Comparison of ENCODE assay signal across 21 mouse cellular contexts in genomic region chr17:23703301-23703700, GRCm38 (mm10). TPM values are rescaled to one million over a fixed set of nuclear protein-coding genes. Genes with fewer than 3 reads are reported as not detected.
DNase-seq lines count a peak whose midpoint lies in the region.
"Had no signal": no experiment of that assay in that cellular context is flagged by ENCODE, and none has a peak within 500 bp of the region (broad histone marks: within the 10 kb centered on the region; RNA-seq: fewer than 3 reads in every experiment).

No protein-coding gene starts in this region.

- intact Hi-C loops in left cerebral cortex, postnatal 36 days (cut with DNase I), result loop anchor here (5.0 kb wide), 1 partner anchor 136 kb away; no protein-coding TSS in a partner anchor

- DNase-seq in left cerebral cortex, postnatal 36 days (ENCODE audit: low spot score in 2 of 2), result peak; percentile 16 to 30
- DNase-seq in left cerebral cortex, adult 8-10 months (ENCODE audit: low spot score in 2 of 2), result no peak
- DNase-seq in right cerebral cortex, adult 18-20 months, result peak; percentile 28
- no peak for DNase-seq in right cerebral cortex, postnatal 25 days
- peak; percentile 47 for DNase-seq in brain, adult 2 months (ENCODE audit: low read depth, low spot score)
- no peak for DNase-seq in thymus, postnatal 36 days
- DNase-seq: adrenal gland, adult 8-10 months; adrenal gland, postnatal 14 days; adrenal gland, postnatal 36 days; B cell, adult 2 months; cerebellum, adult 11 months; cerebellum, adult 18-20 months; cerebellum, adult 8-10 months; cerebellum, adult 9-11 months; cerebellum, postnatal 14 days; cerebellum, postnatal 36 days; embryo, embryonic 11 days had no signal

RNA-seq across cellular contexts. Expression of gene 1520401A03Rik, which starts 19.3 kb away (rescaled TPM):
- total RNA-seq in left cerebral cortex, postnatal 36 days (2021), result under 1 TPM in 1 of 2 experiments, not detected in 1; 0.10 TPM
- total RNA-seq in left cerebral cortex, adult 8-10 months (2022), result under 1 TPM in 3 of 4 experiments, not detected in 1; 0.11 to 0.57 (median 0.19) TPM
- total RNA-seq: common myeloid progenitor, adult 5-6 weeks had no signal

RNA-seq across cellular contexts. Expression of gene Cldn9, which starts 19.5 kb away (rescaled TPM):
- under 1 TPM in 1 of 2 experiments, not detected in 1; 0.30 TPM for total RNA-seq in left cerebral cortex, postnatal 36 days (2021)
- under 1 TPM in 2 of 4 experiments, not detected in 2; 0.23 to 0.63 TPM for total RNA-seq in left cerebral cortex, adult 8-10 months (2022)
- total RNA-seq: adrenal gland, adult 18-20 months; adrenal gland, postnatal 14 days; adrenal gland, postnatal 36 days; CH12.LX; common myeloid progenitor, adult 5-6 weeks; G1E had no signal

RNA-seq across cellular contexts. Expression of gene Pkmyt1, which starts 22.8 kb away (rescaled TPM):
- total RNA-seq in left cerebral cortex, postnatal 36 days (2021), result 1 to 10 TPM; 4.1 to 4.7 TPM
- total RNA-seq in left cerebral cortex, adult 8-10 months (2022), result 1 to 10 TPM; 4.6 to 6.4 (median 5.5) TPM

RNA-seq across cellular contexts. Expression of gene Cldn6, which starts 24.3 kb away (rescaled TPM):
- not detected for total RNA-seq in left cerebral cortex, postnatal 36 days (2021)
- under 1 TPM in 1 of 4 experiments, not detected in 3; 0.34 TPM for total RNA-seq in left cerebral cortex, adult 8-10 months (2022)
- total RNA-seq: adrenal gland, adult 18-20 months; adrenal gland, adult 8-10 months; adrenal gland, postnatal 36 days; CH12.LX; common myeloid progenitor, adult 5-6 weeks; G1E had no signal

RNA-seq across cellular contexts. Expression of gene Tnfrsf12a, which starts 26.0 kb away (rescaled TPM):
- 1 to 10 TPM; 8.8 to 9.9 TPM for total RNA-seq in left cerebral cortex, postnatal 36 days (2021)
- total RNA-seq in left cerebral cortex, adult 8-10 months (2022), result 1 to 10 TPM; 4.9 to 9.2 (median 7.0) TPM

Comparison
In these comparisons a context has a peak if more than half of its experiments do, and no peak if none do; other contexts are left out.
1. DNase-seq: peak in left cerebral cortex, postnatal 36 days (2 of 2), right cerebral cortex, adult 18-20 months (single experiment) and brain, adult 2 months (single experiment); none in left cerebral cortex, adult 8-10 months (0 of 2), right cerebral cortex, postnatal 25 days (single experiment) and thymus, postnatal 36 days (0 of 2).